Comparison of ENCODE assay signal across 13 mouse cellular contexts in the genomic region with DNA sequence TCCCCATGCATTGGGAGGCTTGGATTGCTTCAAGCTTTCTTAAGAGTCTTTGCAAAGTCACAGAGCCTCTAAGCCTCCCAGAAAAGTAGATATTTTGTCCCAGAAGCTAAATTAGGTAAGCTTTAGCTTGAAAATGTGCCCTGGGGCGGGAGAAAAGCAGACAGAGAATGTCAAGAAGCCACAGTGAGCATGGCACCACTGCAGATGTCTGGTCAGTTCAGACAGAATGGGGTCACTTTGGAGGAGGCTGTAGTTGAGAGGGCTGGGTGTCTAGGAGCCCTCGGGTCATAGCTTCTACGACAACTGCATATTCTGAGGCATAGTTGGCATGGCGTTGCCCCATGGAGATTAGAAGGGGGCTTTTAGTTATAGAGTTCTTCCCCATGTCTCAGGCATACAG.
A peak's percentile ranks its signal among the peaks of the same experiment; 100 is the strongest.
DNase-seq lines count a peak whose midpoint lies in the region; ATAC-seq and TF ChIP-seq lines count a peak whose summit lies in the region.
"Had no signal": no experiment of that assay in that cellular context is flagged by ENCODE, and none has a peak within 500 bp of the region (broad histone marks: within the 10 kb centered on the region; RNA-seq: fewer than 3 reads in every experiment).

No protein-coding gene starts in this region.

- no peak for TF ChIP-seq CTCF in embryonic fibroblast, embryonic 13.5 days (IDR thresholded peaks at IDR 0.05; ENCODE audit: borderline replicate concordance, insufficient read depth, low read length)

- H3K4me3 ChIP-seq in heart, embryonic 12.5 days = no peak overlapping the region
- H3K4me3 ChIP-seq in midbrain, embryonic 10.5 days = no peak overlapping the region
- H3K4me3 ChIP-seq in midbrain, embryonic 16.5 days (ENCODE audit: low read depth, low read length) = no peak overlapping the region
- H3K4me3 ChIP-seq in embryonic fibroblast, embryonic 13.5 days (ENCODE audit: insufficient read depth, low read length) = no peak overlapping the region
- H3K4me3 ChIP-seq in stomach, embryonic 14.5 days (ENCODE audit: low read depth, low read length) = no peak overlapping the region
- H3K4me3 ChIP-seq: liver, embryonic 15.5 days had no signal

- no peak for ATAC-seq in heart, embryonic 12.5 days (ENCODE audit: insufficient number of reproducible peaks, low FRiP score)
- ATAC-seq in midbrain, embryonic 16.5 days = no peak
- no peak for ATAC-seq in stomach, embryonic 14.5 days (ENCODE audit: insufficient number of reproducible peaks, insufficient read depth, low FRiP score, low read depth)

- H3K27ac ChIP-seq in heart, embryonic 12.5 days (ENCODE audit: poor library complexity, severe bottlenecking) = peak overlapping the region; percentile 49; the same call in 1 of the 2 replicates
- peak overlapping the region; percentile 74 for H3K27ac ChIP-seq in midbrain, embryonic 10.5 days (replicated peaks)
- H3K27ac ChIP-seq in midbrain, embryonic 16.5 days (ENCODE audit: low read length) = no peak overlapping the region
- peak overlapping the region; percentile 59 for H3K27ac ChIP-seq in embryonic fibroblast, embryonic 13.5 days (ENCODE audit: insufficient read depth, low read length)
- H3K27ac ChIP-seq in stomach, embryonic 14.5 days (ENCODE audit: low read length) = peak overlapping the region; percentile 94
- H3K27ac ChIP-seq: liver, embryonic 15.5 days; macrophage had no signal

- H3K27me3 ChIP-seq in heart, embryonic 12.5 days (replicated peaks) = no peaks in the 10 kb centered on the region
- H3K27me3 ChIP-seq in midbrain, embryonic 10.5 days (ENCODE audit: low read depth, poor library complexity, severe bottlenecking) = no peaks in the 10 kb centered on the region
- H3K27me3 ChIP-seq in midbrain, embryonic 16.5 days (ENCODE audit: control insufficient read depth, insufficient read depth, low read depth, low read length) = no peaks in the 10 kb centered on the region
- no peaks in the 10 kb centered on the region for H3K27me3 ChIP-seq in stomach, embryonic 14.5 days (ENCODE audit: control insufficient read depth, insufficient read depth, low read length)
- H3K27me3 ChIP-seq: liver, embryonic 15.5 days had no signal

- H3K9me3 ChIP-seq in heart, embryonic 12.5 days (replicated peaks) = no peaks in the 10 kb centered on the region
- no peaks in the 10 kb centered on the region for H3K9me3 ChIP-seq in midbrain, embryonic 10.5 days (replicated peaks)
- no peaks in the 10 kb centered on the region for H3K9me3 ChIP-seq in midbrain, embryonic 16.5 days (replicated peaks; ENCODE audit: control insufficient read depth, low read length, poor library complexity, severe bottlenecking)
- H3K9me3 ChIP-seq in stomach, embryonic 14.5 days (ENCODE audit: control insufficient read depth, low read depth, low read length) = no peaks in the 10 kb centered on the region
- H3K9me3 ChIP-seq: liver, embryonic 15.5 days had no signal

- H3K9ac ChIP-seq in heart, embryonic 12.5 days = no peak overlapping the region
- no peak overlapping the region for H3K9ac ChIP-seq in midbrain, embryonic 16.5 days (ENCODE audit: low read depth, low read length)
- H3K9ac ChIP-seq in stomach, embryonic 14.5 days (replicated peaks; ENCODE audit: low read depth, low read length) = no peak overlapping the region
- H3K9ac ChIP-seq: liver, embryonic 15.5 days had no signal

- peaks cover 44% of the 10 kb centered on the region for H3K4me1 ChIP-seq in heart, embryonic 12.5 days (replicated peaks)
- H3K4me1 ChIP-seq in midbrain, embryonic 10.5 days = peaks cover 65% of the 10 kb centered on the region
- peaks cover 23% of the 10 kb centered on the region for H3K4me1 ChIP-seq in midbrain, embryonic 16.5 days (ENCODE audit: control insufficient read depth, insufficient read depth, low read length)
- peaks cover 12% of the 10 kb centered on the region for H3K4me1 ChIP-seq in embryonic fibroblast, embryonic 13.5 days (ENCODE audit: control insufficient read depth, insufficient read depth, low read length)
- H3K4me1 ChIP-seq in stomach, embryonic 14.5 days (ENCODE audit: control insufficient read depth, insufficient read depth, low read length) = peaks cover 69% of the 10 kb centered on the region
- H3K4me1 ChIP-seq: liver, embryonic 15.5 days had no signal

- H3K36me3 ChIP-seq in heart, embryonic 12.5 days = no peaks in the 10 kb centered on the region
- no peaks in the 10 kb centered on the region for H3K36me3 ChIP-seq in midbrain, embryonic 10.5 days
- H3K36me3 ChIP-seq in midbrain, embryonic 16.5 days (ENCODE audit: control insufficient read depth, insufficient read depth, low read length) = no peaks in the 10 kb centered on the region
- H3K36me3 ChIP-seq in stomach, embryonic 14.5 days (ENCODE audit: control insufficient read depth, insufficient read depth, low read length) = no peaks in the 10 kb centered on the region
- H3K36me3 ChIP-seq: liver, embryonic 15.5 days had no signal

- no peak overlapping the region for H3K4me2 ChIP-seq in heart, embryonic 12.5 days
- no peak overlapping the region for H3K4me2 ChIP-seq in midbrain, embryonic 16.5 days (ENCODE audit: low read length)
- no peak overlapping the region for H3K4me2 ChIP-seq in stomach, embryonic 14.5 days (replicated peaks; ENCODE audit: low read depth, low read length)
- H3K4me2 ChIP-seq: liver, embryonic 15.5 days had no signal

- no peak for TF ChIP-seq POLR2A in embryonic fibroblast, embryonic 13.5 days (IDR thresholded peaks at IDR 0.05; ENCODE audit: low read depth, low read length)

- WGBS in heart, embryonic 12.5 days = 71% methylated on average over 4 of the region's 4 CpGs
- 77% methylated on average over 4 of the region's 4 CpGs for WGBS in midbrain, embryonic 10.5 days
- WGBS in midbrain, embryonic 16.5 days = 72% methylated on average over 4 of the region's 4 CpGs
- 37% methylated on average over 4 of the region's 4 CpGs for WGBS in stomach, embryonic 14.5 days

- DNase-seq in heart, adult 9 months (ENCODE audit: low spot score in 2 of 2) = no peak
- no peak for DNase-seq in midbrain, embryonic 10.5 days (ENCODE audit: low spot score)
- no peak for DNase-seq in left cerebral cortex, adult 9 months (ENCODE audit: low spot score in 2 of 2)
- DNase-seq in kidney, adult 11 months = no peak
- DNase-seq: cerebellum, adult 9-11 months; kidney, postnatal 25 days; thymus, postnatal 25 days had no signal
